Mouse (Mus musculus): ENCODE results near the gene Opcml.

DNA sequence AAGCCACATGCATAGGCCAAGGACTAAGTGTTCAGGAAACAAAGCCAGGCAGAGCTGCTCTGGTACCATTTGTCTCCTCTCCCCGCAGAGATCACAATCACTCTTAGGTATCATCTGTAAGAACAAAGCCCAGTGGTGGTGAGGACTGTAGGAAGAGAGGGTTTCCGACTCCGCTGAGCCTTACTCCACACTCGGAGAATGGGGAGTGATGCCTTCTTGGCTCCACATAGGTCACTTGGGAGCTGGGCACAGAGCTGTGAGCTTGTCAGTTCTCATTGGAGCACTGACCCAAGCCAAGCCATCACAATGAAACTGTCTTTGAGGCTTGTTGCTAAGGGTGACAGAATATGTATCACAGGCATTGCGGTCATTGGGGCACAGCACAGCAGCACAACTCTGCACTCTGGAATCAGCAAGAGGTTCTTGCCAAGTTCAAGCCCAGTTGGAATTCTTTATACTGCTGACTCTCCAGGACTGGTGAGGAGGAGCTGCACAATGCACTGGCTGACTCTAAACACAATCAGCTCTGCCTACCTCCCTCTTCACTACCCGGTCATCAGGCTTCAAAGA, 517.0 kb downstream of the Opcml start:
- TF ChIP-seq CTCF (IDR thresholded peaks at IDR 0.05; ENCODE audit: extremely low read depth, insufficient read length, insufficient replicate concordance, low read depth, low read length) (no peak), POLR2A (IDR thresholded peaks at IDR 0.05; ENCODE audit: low read depth, low read length) (no peak)

All from small intestine, adult 2 months (tissue).